Mouse (Mus musculus) induced T-regulatory cell, adult 2 months (primary cell): Measurements from ENCODE around the gene Ide.
A peak's percentile ranks its signal among the peaks of the same experiment; 100 is the strongest.

Source experiments
- DNase-seq: peaks from one replicate; pipeline ENCODE4 v3.0.0-alpha.2; 2012; ENCODE audit warnings: low read depth

Ide gene

GRCm38 (mm10) chr19:37337752-37338151 lies at the start of gene Ide:
Ide (minus strand) TSS chr19:37337852.
- DNase-seq = no peak

- no peak for DNase-seq
Observed at GRCm38 (mm10) chr19:37386126-37386525, 48.5 kb upstream of the Ide start.

- peak; percentile 41 for DNase-seq
Observed at GRCm38 (mm10) chr19:37378816-37379215, 41.2 kb upstream of the Ide start.

DNA sequence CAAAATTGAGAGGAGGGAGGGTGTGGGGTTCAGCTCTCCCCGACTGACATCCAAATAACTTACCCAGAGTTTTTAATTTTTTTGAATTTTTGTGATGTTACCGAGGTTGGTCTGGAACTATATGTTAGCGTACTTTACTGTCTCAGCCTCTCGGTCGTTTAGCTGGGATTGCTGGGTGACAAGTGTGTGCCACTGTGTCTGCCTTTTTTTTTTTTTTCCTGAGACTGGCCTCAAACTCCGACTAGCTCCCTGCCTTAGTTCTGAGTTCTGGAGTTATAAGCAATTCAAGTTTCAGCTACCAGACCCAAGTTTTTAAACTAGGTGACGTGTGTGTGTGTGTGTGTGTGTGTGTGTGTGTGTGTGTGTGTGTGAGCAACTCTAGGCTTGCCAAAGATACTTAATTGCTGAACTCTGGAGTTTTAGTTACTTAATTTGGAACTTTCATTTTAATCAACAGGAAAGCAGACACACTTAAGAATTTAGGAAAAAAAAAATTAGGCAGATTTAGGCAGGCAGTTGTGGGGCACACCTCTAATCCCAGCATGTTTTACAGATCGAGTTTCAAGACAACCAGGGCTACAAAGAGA lies 39.8 kb upstream of the Ide start:
- DNase-seq = peak; percentile 61

- DNase-seq = no peak
Observed at GRCm38 (mm10) chr19:37376841-37377240, 39.2 kb upstream of the Ide start.

- peak; percentile 98 for DNase-seq
Observed at GRCm38 (mm10) chr19:37375755-37376615, 38.3 kb upstream of the Ide start, which contains the start of gene Kif11. Kif11 (plus strand) TSS chr19:37376403.

GRCm38 (mm10) chr19:37374941-37375754 lies 37.5 kb upstream of the Ide start:
- DNase-seq = peak; percentile 65

DNA sequence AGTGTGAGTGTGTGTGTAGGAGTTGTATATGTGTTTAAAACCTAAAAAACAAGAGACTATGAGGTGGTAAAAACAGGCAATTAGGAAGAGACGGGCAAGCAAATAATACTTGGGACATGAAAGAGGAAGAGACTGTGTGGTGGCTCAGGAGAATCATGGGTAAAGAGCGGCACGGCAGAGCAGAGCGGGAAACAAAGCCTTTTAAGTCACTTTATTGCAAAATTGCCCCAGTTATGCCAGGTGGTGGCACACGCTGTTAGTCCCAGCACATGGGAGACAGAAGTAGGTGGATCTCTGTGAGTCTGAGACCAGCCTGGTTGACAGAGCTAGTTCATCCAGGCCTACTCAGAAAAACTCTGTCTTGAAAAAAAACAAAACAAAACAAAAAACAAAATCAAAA lies 32.7 kb upstream of the Ide start:
- DNase-seq = peak; percentile 52

- DNase-seq = peak; percentile 35
Observed at GRCm38 (mm10) chr19:37369921-37370320, 32.3 kb upstream of the Ide start.

GRCm38 (mm10) chr19:37368990-37369389 lies 31.3 kb upstream of the Ide start:
- DNase-seq = no peak

GRCm38 (mm10) chr19:37363128-37363939 lies 25.7 kb upstream of the Ide start:
- no peak for DNase-seq

DNA sequence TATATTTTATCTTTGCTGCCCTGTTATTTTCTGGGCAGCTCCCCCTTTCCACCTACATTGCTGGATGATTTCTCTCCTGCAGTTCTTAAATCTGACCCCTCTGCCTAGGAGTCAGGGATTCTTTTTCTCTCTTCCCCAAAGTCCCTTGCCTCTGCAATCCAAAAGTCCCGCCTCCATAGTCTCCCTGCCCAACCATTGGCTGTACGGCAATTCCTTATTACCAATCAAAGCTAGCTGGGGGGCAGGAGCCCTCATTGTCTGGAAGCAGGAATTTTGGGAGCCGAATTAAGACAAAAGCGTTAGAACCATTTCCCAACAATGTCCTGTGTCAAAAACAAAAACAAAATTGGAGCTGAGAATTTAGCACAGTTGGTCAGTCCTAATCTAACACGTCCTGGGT lies 24.9 kb upstream of the Ide start:
- DNase-seq = no peak

DNA sequence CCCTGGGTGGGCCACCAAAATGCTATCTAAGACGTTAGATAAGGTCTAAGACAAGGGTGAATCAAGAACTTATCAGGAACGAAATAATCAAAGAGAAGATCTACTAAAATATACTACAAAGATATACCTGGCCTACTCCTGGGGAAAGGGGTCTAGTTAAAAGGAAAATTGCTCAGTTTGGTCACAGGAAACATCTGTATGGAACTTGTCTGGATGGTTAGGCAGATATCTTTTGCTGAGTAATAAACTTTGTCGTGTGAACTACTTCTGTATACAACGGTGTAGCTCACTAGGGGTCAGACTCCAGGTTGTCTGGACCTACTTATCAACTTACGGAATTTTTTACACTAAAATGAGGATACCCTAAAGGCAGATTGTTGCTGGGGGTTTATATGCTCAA lies 22.4 kb upstream of the Ide start:
- DNase-seq = no peak

DNA sequence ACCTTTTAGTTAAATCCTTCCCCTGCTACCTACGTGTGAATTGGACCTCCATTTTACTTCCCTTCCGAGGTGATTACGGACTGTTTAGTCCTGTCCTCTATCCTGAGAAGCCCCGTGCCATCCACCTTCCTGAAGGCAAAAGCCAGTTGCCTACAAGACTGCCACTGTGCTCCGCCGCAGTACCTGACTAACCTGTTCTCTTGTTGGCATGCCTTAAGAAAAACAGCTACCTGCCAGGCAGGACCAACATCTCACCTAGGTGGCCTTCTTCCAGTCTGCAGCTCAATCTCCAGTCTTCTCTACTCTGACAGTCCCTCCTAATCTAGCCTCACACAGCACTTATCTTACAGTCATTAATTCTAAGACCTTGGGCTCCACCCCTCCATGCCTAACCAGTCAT lies 15.7 kb upstream of the Ide start:
- DNase-seq = no peak

DNA sequence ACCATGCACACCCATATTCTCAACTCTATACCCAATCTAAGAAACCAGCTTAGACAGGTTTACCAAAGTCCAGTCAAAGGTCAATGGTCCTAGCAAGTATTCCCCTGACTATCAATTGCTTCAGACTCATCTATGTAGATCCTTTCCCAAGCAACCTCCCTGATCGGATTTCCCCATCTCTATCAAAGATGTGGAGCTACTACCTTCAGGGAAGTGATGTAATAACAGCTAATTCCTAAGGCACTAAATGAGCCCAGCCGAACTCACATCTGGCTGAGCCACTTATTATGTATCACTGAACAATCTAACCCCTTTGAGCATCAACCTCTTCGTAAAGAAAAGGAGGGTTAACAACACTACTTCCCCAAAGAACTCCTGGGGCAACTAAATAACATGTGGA lies 15.1 kb upstream of the Ide start:
- DNase-seq = no peak

GRCm38 (mm10) chr19:37348952-37349351 lies 11.3 kb upstream of the Ide start:
- DNase-seq = no peak

DNA sequence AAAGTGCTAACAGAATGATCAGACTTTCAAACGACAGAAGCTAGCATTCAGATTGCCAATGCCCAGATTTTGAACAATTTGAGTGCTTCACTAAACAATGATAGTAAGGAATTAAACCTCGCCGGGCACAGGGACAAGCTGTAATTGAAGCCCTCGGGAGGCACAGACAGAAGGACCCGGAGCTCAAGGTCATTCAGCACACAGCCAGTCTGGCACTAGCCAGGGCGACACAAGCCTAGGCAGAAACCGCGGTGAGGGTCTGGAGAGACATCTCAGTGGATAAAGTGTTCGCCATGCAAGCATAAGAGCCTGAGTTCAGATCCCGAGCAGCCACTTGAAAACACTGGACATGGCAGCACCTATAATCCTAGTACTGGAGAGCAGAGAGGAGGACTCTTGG lies 10.7 kb upstream of the Ide start:
- DNase-seq = no peak

GRCm38 (mm10) chr19:37346258-37346657 lies 8.6 kb upstream of the Ide start:
- DNase-seq = no peak

DNA sequence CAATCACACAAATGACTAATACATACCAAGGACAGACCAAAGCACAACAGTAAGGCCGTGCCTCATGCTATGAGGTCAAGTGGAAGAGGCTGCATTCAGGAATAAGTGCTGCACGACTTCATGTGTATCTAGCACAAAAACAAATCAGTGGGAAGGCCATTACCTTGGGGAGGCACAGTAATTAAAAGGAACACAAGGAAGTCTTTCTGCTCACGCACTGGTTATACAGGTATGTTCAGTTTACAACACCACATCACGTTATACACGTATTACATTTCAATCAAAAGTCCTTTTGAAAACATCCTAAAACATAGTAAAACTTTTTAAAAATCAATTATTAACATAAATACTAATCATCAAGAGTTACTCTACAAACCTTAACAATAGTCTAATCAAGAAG lies 6.2 kb upstream of the Ide start:
- DNase-seq = no peak

DNA sequence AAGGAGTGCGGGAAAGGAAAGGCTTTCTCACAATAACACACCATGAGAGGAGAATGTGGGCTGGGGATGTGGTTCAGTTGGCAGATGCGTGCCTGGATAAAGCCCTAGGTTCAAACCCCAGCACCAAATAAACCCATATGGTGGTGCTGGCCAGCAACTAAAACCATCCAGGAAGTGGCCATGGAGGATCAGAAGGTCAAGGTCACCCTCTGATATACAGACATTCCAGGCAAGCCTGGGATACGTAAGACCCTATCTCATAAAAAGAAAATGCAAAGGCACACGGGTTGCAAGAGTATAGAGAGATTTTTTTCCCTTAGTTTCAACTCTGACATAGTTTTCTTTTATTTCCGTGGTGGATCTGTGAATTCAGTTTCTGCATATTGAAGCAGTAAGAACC lies 3.3 kb upstream of the Ide start:
- DNase-seq = no peak

GRCm38 (mm10) chr19:37340495-37340894 lies 2.8 kb upstream of the Ide start:
- DNase-seq = no peak

DNA sequence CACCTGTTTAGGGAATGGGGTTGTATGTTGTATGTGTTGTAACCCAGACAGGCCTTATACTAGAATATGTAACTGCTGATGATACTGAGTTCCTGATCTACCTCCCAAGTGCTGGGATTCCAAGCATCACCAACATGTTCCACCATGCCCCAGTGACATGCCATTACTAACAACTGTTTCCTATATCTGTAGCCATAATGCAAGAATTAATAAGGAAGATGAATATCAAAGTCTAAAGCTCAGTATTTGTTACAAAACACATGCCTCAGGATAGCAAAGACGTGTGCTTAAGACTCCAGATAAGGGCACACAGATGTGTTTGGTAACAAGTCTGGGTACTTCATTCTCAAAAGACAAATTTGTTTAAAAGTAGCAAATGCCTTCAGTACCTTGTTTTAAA lies 2.3 kb downstream of the Ide start:
- no peak for DNase-seq
